Comparison of ENCODE assay signal across 9 mouse cellular contexts in genomic region chr11:104195791-104196190, GRCm38 (mm10). TPM values are rescaled to one million over a fixed set of nuclear protein-coding genes. Genes with fewer than 3 reads are reported as not detected.
DNase-seq lines count a peak whose midpoint lies in the region; ATAC-seq and TF ChIP-seq lines count a peak whose summit lies in the region.
"Had no signal": no experiment of that assay in that cellular context is flagged by ENCODE, and none has a peak within 500 bp of the region (broad histone marks: within the 10 kb centered on the region; RNA-seq: fewer than 3 reads in every experiment).

No protein-coding gene starts in this region.

- 10% methylated on average over 9 of the region's 9 CpGs for WGBS in limb, embryonic 12.5 days
- WGBS in stomach, postnatal 0 days, result 6% methylated on average over 9 of the region's 9 CpGs

- H3K9ac ChIP-seq in limb, embryonic 12.5 days (replicated peaks), result no peak overlapping the region
- no peak overlapping the region for H3K9ac ChIP-seq in stomach, postnatal 0 days (ENCODE audit: low read length)
- H3K9ac ChIP-seq: heart, embryonic 13.5 days had no signal

- no peak overlapping the region for H3K4me2 ChIP-seq in limb, embryonic 12.5 days
- no peak overlapping the region for H3K4me2 ChIP-seq in stomach, postnatal 0 days (replicated peaks; ENCODE audit: low read depth)
- H3K4me2 ChIP-seq: heart, embryonic 13.5 days had no signal

- H3K9me3 ChIP-seq in limb, embryonic 12.5 days, result no peaks in the 10 kb centered on the region
- H3K9me3 ChIP-seq in stomach, postnatal 0 days (ENCODE audit: control insufficient read depth, low read length), result no peaks in the 10 kb centered on the region
- H3K9me3 ChIP-seq: heart, embryonic 13.5 days had no signal

- H3K27ac ChIP-seq in limb, embryonic 12.5 days, result no peak overlapping the region
- H3K27ac ChIP-seq in stomach, postnatal 0 days (replicated peaks), result no peak overlapping the region
- H3K27ac ChIP-seq: heart, embryonic 13.5 days had no signal

- TF ChIP-seq CTCF in stomach, postnatal 0 days (IDR thresholded peaks at IDR 0.05; ENCODE audit: low read depth), result peak; percentile 98

- H3K36me3 ChIP-seq in limb, embryonic 12.5 days, result no peaks in the 10 kb centered on the region
- H3K36me3 ChIP-seq in stomach, postnatal 0 days (ENCODE audit: control insufficient read depth, insufficient read depth, low read length), result no peaks in the 10 kb centered on the region
- H3K36me3 ChIP-seq: heart, embryonic 13.5 days had no signal

- H3K4me3 ChIP-seq in limb, embryonic 12.5 days (replicated peaks), result no peak overlapping the region
- no peak overlapping the region for H3K4me3 ChIP-seq in stomach, postnatal 0 days (ENCODE audit: low read depth, low read length)
- H3K4me3 ChIP-seq: heart, embryonic 13.5 days had no signal

- H3K27me3 ChIP-seq in limb, embryonic 12.5 days, result peaks cover 16% of the 10 kb centered on the region
- no peaks in the 10 kb centered on the region for H3K27me3 ChIP-seq in stomach, postnatal 0 days (ENCODE audit: control insufficient read depth, insufficient read depth, low read length)

- ATAC-seq in limb, embryonic 12.5 days (ENCODE audit: insufficient number of reproducible peaks, insufficient read depth, low FRiP score, low TSS enrichment, low read depth), result peak; percentile 66; the same call in 1 of the 2 replicates
- ATAC-seq in stomach, postnatal 0 days (ENCODE audit: low FRiP score, low TSS enrichment), result peak; percentile 74; the same call in 1 of the 2 replicates

- no peak for TF ChIP-seq EP300 in stomach, postnatal 0 days (optimal IDR thresholded peaks at IDR 0.05)

- no peaks in the 10 kb centered on the region for H3K4me1 ChIP-seq in limb, embryonic 12.5 days (replicated peaks)
- no peaks in the 10 kb centered on the region for H3K4me1 ChIP-seq in stomach, postnatal 0 days (replicated peaks; ENCODE audit: control insufficient read depth, insufficient read depth)
- H3K4me1 ChIP-seq: heart, embryonic 13.5 days had no signal

- DNase-seq in 3T3-L1 (ENCODE audit: low read depth, low spot score) (peak; percentile 93), ZHBTc4 (ENCODE audit: low read depth, low spot score) (peak; percentile 97)
- peak; percentile 84 to 96 for DNase-seq in cerebellum, postnatal 4 days (ENCODE audit: low spot score in 2 of 2)
- DNase-seq in gastrocnemius, adult 8-10 months (ENCODE audit: low spot score in 2 of 2), result peak; percentile 52 to 55
- peak; percentile 64 to 86 for DNase-seq in kidney, adult 8-10 months
- peak; percentile 70 for DNase-seq in naive thymus-derived CD4-positive, alpha-beta T cell, adult 2 months (ENCODE audit: low read depth)
- DNase-seq in stomach, postnatal 0 days (ENCODE audit: low spot score), result peak; percentile 76

RNA-seq across cellular contexts. Expression of gene Sppl2c, which starts 9.7 kb away (rescaled TPM):
- not detected for total RNA-seq in gastrocnemius, adult 8-10 months (2022)
- polyA plus RNA-seq in limb, embryonic 12.5 days (2016; fragmentation: Nextera tagmentation; extraction: Ambion mirVana), result not detected in 2 replicates
- polyA plus RNA-seq in stomach, postnatal 0 days (2015; fragmentation: Nextera tagmentation; extraction: Ambion mirVana), result not detected in 2 replicates
- polyA plus RNA-seq: heart, embryonic 13.5 days had no signal

RNA-seq across cellular contexts. Expression of gene Mapt, which starts 35.4 kb away (rescaled TPM):
- total RNA-seq in gastrocnemius, adult 8-10 months (2022), result 10 to 100 TPM; 70.3 to 90.9 (median 79.7) TPM
- 1.5 and 3.0 TPM in 2 replicates for polyA plus RNA-seq in limb, embryonic 12.5 days (2016; fragmentation: Nextera tagmentation; extraction: Ambion mirVana)
- polyA plus RNA-seq in stomach, postnatal 0 days (2015; fragmentation: Nextera tagmentation; extraction: Ambion mirVana), result 6.8 and 8.2 TPM in 2 replicates
